Mouse (Mus musculus) lung, adult 2 months (tissue): ENCODE measurements around the gene Gm9945.

Experiments
- CTCF ChIP-seq: fragments of 200-500 bp; IDR thresholded peaks from 2 replicates; pipeline ENCODE4 v1.5.1; 2011; ENCODE audit warnings: mild to moderate bottlenecking, low read length, control low read depth; ENCODE audit not compliant: insufficient read depth
- POLR2A ChIP-seq: fragments of 200-500 bp; IDR thresholded peaks from 2 replicates; pipeline ENCODE4 v1.6.1; 2011; ENCODE audit warnings: low read depth, mild to moderate bottlenecking, control low read depth, low read length, borderline replicate concordance; ENCODE audit errors: extremely low read depth

- no peak for TF ChIP-seq CTCF
- no peak for TF ChIP-seq POLR2A
Observed at GRCm38 (mm10) chr11:53529253-53529557, 49.2 kb downstream of the Gm9945 start.
